Mouse (Mus musculus) 416B (cell line): ENCODE measurements around the gene Bckdha.

ENCODE experiments used
- DNase-seq: peaks from one replicate; pipeline ENCODE4 v3.0.0; 2011; ENCODE audit warnings: low read depth

The Bckdha gene

GRCm38 (mm10) chr7:25644631-25645030 is 14.2 kb downstream of the Bckdha start:
- DNase-seq: peak; percentile 75

- DNase-seq: no peak
Observed at GRCm38 (mm10) chr7:25644136-25644535, 14.6 kb downstream of the Bckdha start.

GRCm38 (mm10) chr7:25639754-25640153 is 19.0 kb downstream of the Bckdha start:
- no peak for DNase-seq

DNA sequence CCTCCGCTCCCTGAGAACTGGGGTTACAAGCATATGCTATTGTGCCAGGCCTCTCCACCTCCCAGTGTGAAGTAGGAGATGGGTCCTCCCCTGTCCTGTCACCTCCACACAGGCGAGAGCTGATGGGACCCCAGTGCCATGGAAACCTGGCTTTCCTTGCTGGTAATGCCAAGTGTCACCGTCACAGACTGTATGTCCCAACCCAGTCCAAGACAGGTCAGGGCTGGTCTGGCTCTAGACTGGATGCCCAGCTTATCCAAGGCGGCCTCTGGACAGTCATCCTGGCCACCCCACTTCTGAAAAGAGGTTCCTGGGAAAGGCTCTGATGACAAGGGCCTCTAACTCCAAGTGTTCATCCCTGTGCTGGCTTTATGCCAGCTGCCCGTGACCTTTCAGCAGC is 21.7 kb downstream of the Bckdha start:
- DNase-seq: no peak

- no peak for DNase-seq
Observed at GRCm38 (mm10) chr7:25636373-25636772, 22.4 kb downstream of the Bckdha start.

- peak; percentile 83 for DNase-seq
Observed at GRCm38 (mm10) chr7:25632679-25633078, 26.1 kb downstream of the Bckdha start.

DNA sequence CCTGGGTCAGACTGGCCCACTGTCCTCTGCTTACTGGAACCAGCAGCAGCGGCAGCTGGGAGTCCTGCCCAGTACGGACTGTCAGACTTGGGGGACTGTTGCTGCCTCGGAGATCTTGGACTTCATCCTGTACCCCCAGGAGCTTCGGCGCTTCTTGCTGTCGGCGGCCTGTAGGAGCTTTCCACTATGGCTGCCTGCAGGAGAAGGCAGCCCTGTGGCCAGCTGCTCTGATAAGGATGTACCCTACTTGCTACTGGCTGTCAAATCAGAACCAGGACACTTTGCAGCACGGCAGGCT is 30.5 kb downstream of the Bckdha start:
- DNase-seq: no peak

- DNase-seq: no peak
Observed at GRCm38 (mm10) chr7:25627431-25628322, 31.1 kb downstream of the Bckdha start.

DNA sequence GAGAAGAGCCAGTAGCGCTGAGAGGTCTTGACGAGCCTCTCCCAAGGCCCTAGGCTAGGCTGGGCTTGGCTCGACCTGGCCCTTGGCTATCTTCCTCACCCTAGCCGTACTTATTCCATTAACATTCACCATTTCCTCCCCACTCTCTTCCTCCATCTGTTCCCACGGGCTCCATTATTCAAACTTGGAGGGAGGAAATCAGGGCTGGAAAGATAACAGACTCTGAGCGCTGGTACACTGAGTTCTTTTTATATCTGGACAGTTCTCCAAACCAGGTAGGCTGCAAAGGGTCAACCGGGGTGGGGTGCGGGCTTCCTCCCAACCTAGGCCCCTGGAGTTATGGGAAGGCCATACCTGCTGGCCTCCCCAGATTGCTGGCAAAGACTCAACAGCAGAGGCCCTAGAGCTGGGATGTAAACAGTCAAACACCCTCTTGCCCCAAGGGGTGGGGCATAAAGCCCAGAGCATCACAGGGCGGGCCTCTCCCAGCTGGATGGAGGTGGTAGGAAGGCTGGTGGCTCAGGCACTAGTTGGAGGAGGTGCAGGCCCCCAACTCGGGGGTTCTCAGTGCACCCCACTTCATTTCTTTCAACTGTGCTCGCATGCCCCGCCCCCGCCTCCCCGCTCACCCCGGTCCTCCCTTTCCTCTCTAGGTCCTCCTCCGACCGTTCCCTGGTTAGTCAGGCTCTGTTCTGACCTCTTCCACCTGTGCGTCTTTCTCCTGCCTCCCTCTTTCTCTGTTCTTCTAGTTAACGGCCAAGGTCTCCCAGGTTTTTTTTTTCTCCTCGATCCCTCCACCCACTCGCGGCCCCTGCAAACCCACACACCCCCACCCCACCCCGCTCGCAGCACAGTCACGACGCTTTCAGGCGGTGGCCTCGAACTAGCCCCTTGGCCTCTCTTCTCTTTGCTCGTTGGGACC is 32.0 kb downstream of the Bckdha start, which contains the start of gene B3gnt8:
Gene B3gnt8 (plus strand): TSS at position 146 of the 922 bp plus-strand sequence.
- DNase-seq: no peak

DNA sequence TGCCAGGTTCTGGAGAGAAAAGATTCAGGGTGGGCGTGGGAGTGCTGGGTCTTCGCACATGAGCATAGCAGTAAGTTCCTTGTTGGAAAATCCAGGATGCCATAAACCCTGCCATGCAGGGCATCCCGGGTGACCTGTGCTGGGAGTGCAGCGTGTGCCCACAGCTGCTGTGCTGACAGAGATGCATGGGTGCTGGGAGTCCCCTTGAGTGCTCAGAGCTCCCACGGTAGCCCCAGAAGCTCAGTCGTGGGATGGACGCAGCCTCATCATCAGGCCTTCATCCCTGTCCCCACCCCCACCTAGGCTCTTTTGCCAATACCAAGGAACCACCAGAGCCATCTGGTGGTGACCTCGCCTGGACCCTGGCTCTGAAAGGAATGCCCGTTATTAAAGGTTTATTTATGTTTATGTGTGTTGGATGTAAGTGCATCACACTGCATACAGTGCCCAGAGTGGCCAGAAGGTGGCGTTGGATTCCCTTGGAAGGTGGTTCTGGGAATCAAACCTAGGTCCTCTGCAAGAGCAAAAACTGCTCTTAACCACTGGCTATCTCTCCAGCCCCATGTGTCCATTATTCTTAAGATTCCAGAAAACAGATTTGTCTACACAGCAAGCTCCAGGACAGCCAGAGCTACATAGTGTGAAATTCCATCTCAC is 33.1 kb downstream of the Bckdha start:
- peak; percentile 76 for DNase-seq

DNA sequence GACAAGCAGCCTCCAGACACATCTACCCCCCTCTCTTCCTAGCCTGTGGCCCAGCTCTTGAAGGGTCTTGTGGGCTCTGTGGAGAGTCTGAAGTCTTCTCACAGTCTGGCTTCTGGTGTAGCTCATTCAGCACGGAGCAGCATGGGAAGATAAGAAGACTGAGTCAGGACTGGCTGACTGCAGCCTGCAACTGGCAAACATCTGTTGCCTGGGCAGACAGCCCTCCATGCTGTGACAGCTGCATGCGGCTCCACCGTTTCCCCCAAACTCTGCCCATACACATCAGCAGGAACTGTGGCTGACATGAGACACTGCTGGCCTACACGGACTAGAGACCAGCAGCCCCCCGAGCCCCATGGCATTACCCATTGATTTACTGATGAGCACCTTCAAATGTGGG is 33.9 kb downstream of the Bckdha start:
- DNase-seq: no peak

GRCm38 (mm10) chr7:25623857-25624370 is 34.9 kb downstream of the Bckdha start:
- DNase-seq: no peak

GRCm38 (mm10) chr7:25620751-25621150 is 38.0 kb downstream of the Bckdha start:
- DNase-seq: no peak

DNA sequence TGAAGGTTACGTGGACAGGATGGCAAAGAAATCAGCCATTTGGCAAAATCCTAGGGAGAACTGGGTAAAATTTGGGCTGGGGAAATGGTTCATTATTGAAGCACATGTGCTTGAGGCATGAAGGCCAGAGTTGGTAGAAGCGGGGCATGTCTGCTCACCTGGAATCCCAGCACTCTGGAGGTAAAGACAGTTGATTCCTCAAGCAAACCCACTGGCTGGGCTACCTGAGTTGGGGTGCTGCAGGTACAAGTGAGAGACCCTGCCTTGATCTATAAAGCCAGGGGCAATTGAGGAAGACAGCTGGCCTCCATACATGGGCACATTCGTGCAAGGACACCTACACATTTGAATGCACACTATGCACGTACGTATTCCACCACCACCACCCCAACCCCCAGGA is 38.7 kb downstream of the Bckdha start:
- no peak for DNase-seq

DNA sequence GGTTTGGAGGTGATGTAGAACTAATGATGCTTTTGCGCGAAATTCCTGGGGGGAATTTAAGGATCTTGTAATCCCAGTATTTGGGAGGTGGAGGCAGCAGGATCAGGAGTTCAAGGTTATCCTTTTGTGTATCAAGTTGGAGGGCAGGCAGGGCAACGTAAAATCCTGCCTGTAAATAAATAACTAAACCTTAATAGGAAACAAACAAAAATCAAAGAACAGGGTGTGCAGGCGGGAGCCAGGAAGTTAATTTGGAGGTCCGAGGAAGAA is 39.1 kb downstream of the Bckdha start:
- no peak for DNase-seq

DNA sequence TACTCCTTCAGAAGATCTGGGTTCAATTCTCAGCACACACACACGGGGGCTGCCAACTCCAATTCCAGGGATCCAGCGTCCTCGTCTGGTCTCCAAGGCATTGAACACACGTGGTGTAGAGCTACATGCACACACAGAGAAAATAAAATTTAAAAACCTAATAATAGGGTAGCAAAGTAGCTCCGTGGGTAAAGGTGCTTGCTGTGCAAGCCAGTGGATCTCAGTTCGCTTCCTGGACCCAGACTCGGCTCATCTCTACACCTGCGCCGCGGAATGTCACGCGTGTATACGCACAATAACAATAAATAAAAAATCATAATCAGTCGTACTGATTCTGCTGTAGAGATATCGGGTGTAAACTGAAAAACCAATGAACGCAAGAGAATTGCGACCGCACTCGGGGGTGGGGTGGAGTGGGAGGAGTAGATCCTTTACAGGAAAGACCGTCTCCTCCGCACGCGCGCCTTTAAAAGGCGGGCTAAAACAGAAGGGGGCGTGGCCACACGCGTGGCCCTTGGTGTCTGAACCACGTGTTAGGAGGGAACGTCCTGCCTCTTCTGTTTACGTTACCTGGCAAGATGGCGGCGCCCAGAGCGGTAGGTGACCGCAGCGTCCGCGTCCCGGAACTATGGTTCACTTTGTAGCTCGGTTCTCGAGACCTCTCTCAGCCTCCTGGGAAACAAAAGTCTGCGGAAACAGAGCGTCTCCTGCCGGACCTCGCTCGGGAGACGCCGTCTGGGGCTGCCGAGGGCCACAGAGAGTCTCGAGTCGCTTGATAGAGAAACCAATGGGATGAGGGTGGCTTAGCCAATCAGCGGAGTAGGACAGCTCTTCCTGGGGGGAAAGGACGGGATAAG is 39.7 kb downstream of the Bckdha start, which contains the start of gene Dmac2:
Gene Dmac2 (plus strand): TSS at position 550 of the 857 bp plus-strand sequence.
- peak; percentile 96 for DNase-seq

DNA sequence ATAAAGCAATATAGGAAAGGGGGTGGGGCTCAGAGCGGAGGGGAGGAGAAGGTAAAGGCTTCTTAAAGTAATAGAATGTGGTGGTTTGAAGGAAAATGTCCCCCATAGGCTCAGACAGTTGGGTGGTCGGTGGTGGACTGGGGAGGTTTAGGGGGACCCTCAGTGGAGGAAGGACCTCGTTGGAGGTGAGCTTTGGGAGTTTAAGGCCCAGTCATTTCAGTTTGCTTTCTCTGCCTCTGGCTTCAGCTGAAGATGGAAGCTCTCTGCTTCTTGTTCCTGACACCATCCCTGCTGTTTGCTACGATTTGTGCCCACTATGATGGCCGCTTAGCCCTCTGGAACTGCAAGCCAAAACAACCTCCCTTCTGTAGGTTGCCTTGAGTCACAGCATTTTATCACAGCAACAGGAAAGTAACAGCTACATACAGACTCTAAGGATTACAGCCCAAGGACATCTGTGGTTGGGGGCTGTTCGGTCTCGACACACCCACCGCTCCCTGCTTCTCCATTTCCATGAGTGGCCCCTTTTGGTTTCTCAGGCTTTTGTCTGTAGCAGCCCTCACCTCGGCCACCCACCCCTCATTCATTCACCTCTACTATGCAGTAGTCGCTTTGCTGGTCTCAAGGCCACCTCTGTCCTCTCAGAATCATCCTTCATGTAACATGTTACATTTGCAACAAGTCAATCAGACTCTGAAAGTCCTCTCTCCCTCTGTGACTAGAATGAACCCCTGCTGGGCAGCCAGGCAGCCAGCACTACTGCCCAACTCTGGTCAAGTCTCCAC is 41.2 kb downstream of the Bckdha start:
- no peak for DNase-seq

- DNase-seq: no peak
Observed at GRCm38 (mm10) chr7:25615706-25616011, 43.1 kb downstream of the Bckdha start, which contains the start of gene Erich4. Erich4 (minus strand) TSS chr7:25615892.

DNA sequence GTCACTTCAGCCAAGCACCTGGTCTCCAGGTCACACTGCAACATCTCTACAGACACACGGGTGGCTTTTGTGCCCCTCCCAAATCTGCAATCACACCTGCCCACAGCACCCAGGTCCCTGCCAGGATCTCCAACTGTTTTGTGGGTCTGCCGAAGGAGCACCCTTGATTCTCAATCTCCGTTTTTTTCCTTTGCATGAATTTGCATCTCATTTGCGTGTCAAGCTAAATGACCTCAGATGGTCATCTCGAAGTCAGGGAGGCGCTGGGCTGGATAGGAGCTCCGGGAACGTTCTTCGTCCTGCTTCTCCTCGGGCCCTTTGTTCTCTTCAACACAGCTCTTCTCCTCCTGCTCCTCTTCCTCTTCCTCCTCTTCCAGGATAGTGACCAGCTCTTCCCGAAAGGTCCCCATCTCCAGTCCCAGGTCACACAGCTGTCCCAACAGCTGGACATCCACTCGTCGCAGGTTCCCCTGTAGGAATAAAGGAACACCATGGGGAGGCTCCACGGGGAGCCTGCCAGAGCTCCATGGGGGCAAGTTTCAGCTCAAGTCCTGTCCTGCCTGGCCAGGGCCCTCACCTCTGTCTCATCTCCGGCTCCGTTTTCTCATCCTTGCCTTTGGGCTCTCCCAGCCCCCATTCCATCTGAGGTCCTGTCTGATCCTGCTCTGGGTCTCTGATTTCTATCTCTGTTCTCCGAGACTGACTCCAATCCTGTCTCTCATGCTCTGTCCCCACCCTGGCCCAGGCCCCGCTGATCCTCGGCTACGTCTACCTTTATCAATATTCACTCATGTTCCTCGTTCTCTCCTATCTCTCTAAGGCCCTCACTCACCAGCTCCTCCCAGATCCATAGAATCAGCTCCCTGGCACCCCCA is 43.7 kb downstream of the Bckdha start:
- DNase-seq: no peak

DNA sequence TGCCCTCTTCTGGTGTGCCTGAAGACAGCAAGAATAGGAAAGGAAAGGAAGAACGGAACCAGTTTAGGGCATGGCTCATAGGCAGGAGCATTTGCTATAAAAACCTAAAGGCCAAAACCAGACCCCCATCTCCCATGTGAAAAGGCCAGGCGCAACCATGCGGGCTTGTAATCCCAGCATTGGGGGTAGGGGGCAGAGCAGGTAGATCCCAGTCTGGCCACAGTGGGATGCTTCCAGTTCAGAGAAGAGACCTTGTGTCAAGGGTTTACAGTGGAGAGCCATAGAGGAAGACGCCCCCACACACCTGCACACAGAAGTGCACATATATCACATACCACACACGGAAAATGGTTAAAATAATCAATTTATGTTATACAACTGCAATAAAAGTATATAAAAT is 44.7 kb downstream of the Bckdha start:
- no peak for DNase-seq
